Mouse (Mus musculus): ENCODE measurements around the gene Tmem129. TPM values are rescaled to one million over a fixed set of nuclear protein-coding genes. Genes with fewer than 3 reads are reported as not detected.

Gene Tmem129
- polyA plus RNA-seq, 1 experiment, result 41.5 TPM

- TF ChIP-seq CTCF (IDR thresholded peaks at IDR 0.05; ENCODE audit: insufficient read depth, low read length) (no peak), POLR2A (IDR thresholded peaks at IDR 0.05; ENCODE audit: borderline replicate concordance, extremely low read depth, low read depth, low read length) (no peak)
- no peak for DNase-seq
- H3K4me3 ChIP-seq (replicated peaks; ENCODE audit: extremely low read depth, low read depth, low read length), result no peak overlapping the region
- H3K4me1 ChIP-seq (ENCODE audit: control insufficient read depth, insufficient read depth, low read length), result no peaks in the 10 kb centered on the region
- WGBS, result 48% methylated on average over 3 of the region's 3 CpGs
These were observed 16.2 kb upstream of the Tmem129 start for GRCm38 (mm10) chr5:33674439-33674838.

GRCm38 (mm10) chr5:33671659-33672058 is 13.4 kb upstream of the Tmem129 start:
- H3K4me1 ChIP-seq (ENCODE audit: control insufficient read depth, insufficient read depth, low read length), result no peaks in the 10 kb centered on the region
- WGBS, result 52% methylated on average over 5 of the region's 5 CpGs
- TF ChIP-seq CTCF (IDR thresholded peaks at IDR 0.05; ENCODE audit: insufficient read depth, low read length) (no peak), POLR2A (IDR thresholded peaks at IDR 0.05; ENCODE audit: borderline replicate concordance, extremely low read depth, low read depth, low read length) (no peak)

GRCm38 (mm10) chr5:33668223-33668622 is 10.0 kb upstream of the Tmem129 start:
- Histone ChIP-seq H3K4me3 (replicated peaks; ENCODE audit: extremely low read depth, low read depth, low read length) (no peak overlapping the region), H3K4me1 (ENCODE audit: control insufficient read depth, insufficient read depth, low read length) (no peaks in the 10 kb centered on the region)
- no peak for DNase-seq

More at GRCm38 (mm10) chr5:33671659-33672058, 13.4 kb upstream of the Tmem129 start:
- no peak overlapping the region for H3K4me3 ChIP-seq (replicated peaks; ENCODE audit: extremely low read depth, low read depth, low read length)
- no peak for DNase-seq

GRCm38 (mm10) chr5:33658664-33659050 is 441 bp upstream of the Tmem129 start:
- under 1% methylated on average over 26 of the region's 26 CpGs for WGBS
- peak overlapping the region; percentile 69 for H3K4me3 ChIP-seq (replicated peaks; ENCODE audit: extremely low read depth, low read depth, low read length)
- TF ChIP-seq CTCF (IDR thresholded peaks at IDR 0.05; ENCODE audit: insufficient read depth, low read length) (no peak), POLR2A (IDR thresholded peaks at IDR 0.05; ENCODE audit: borderline replicate concordance, extremely low read depth, low read depth, low read length) (no peak)
- no peak for DNase-seq
- H3K4me1 ChIP-seq (ENCODE audit: control insufficient read depth, insufficient read depth, low read length), result peaks cover 9% of the 10 kb centered on the region; the same call in 1 of the 2 replicates

More at GRCm38 (mm10) chr5:33668223-33668622, 10.0 kb upstream of the Tmem129 start:
- no peak for TF ChIP-seq POLR2A (IDR thresholded peaks at IDR 0.05; ENCODE audit: borderline replicate concordance, extremely low read depth, low read depth, low read length)
- peak; percentile 12; the same call in 1 of the 2 replicates for TF ChIP-seq CTCF (IDR thresholded peaks at IDR 0.05; ENCODE audit: insufficient read depth, low read length)

GRCm38 (mm10) chr5:33657251-33657786 is 897 bp downstream of the Tmem129 start:
- WGBS, result under 1% methylated on average over 32 of the region's 32 CpGs
- H3K4me3 ChIP-seq (replicated peaks; ENCODE audit: extremely low read depth, low read depth, low read length), result peak overlapping the region; percentile 96
- DNase-seq, result no peak
- TF ChIP-seq POLR2A (IDR thresholded peaks at IDR 0.05; ENCODE audit: borderline replicate concordance, extremely low read depth, low read depth, low read length) (no peak), CTCF (IDR thresholded peaks at IDR 0.05; ENCODE audit: insufficient read depth, low read length) (no peak)
- peaks cover 12% of the 10 kb centered on the region; the same call in 1 of the 2 replicates for H3K4me1 ChIP-seq (ENCODE audit: control insufficient read depth, insufficient read depth, low read length)

- DNase-seq, result no peak
- H3K4me3 ChIP-seq (replicated peaks; ENCODE audit: extremely low read depth, low read depth, low read length), result peak overlapping the region; percentile 96
- WGBS, result 13% methylated on average over 1 of the region's 1 CpGs
- TF ChIP-seq POLR2A (IDR thresholded peaks at IDR 0.05; ENCODE audit: borderline replicate concordance, extremely low read depth, low read depth, low read length) (no peak), CTCF (IDR thresholded peaks at IDR 0.05; ENCODE audit: insufficient read depth, low read length) (no peak)
- peaks cover 12% of the 10 kb centered on the region; the same call in 1 of the 2 replicates for H3K4me1 ChIP-seq (ENCODE audit: control insufficient read depth, insufficient read depth, low read length)
These were observed 1.5 kb downstream of the Tmem129 start for GRCm38 (mm10) chr5:33656739-33657138.

- DNase-seq, result no peak
- peaks cover 18% of the 10 kb centered on the region for H3K4me1 ChIP-seq (ENCODE audit: control insufficient read depth, insufficient read depth, low read length)
- no peak overlapping the region for H3K4me3 ChIP-seq (replicated peaks; ENCODE audit: extremely low read depth, low read depth, low read length)
- TF ChIP-seq CTCF (IDR thresholded peaks at IDR 0.05; ENCODE audit: insufficient read depth, low read length), result no peak
- TF ChIP-seq POLR2A (IDR thresholded peaks at IDR 0.05; ENCODE audit: borderline replicate concordance, extremely low read depth, low read depth, low read length), result no peak
- WGBS, result 87% methylated on average over 10 of the region's 10 CpGs
These were observed 2.9 kb downstream of the Tmem129 start for GRCm38 (mm10) chr5:33655251-33655840.

- H3K4me1 ChIP-seq (ENCODE audit: control insufficient read depth, insufficient read depth, low read length), result peaks cover 18% of the 10 kb centered on the region
- no peak overlapping the region for H3K4me3 ChIP-seq (replicated peaks; ENCODE audit: extremely low read depth, low read depth, low read length)
- DNase-seq, result no peak
- TF ChIP-seq CTCF (IDR thresholded peaks at IDR 0.05; ENCODE audit: insufficient read depth, low read length), result no peak
- no peak for TF ChIP-seq POLR2A (IDR thresholded peaks at IDR 0.05; ENCODE audit: borderline replicate concordance, extremely low read depth, low read depth, low read length)
- WGBS, result 94% methylated on average over 13 of the region's 13 CpGs
These were observed 3.8 kb downstream of the Tmem129 start for GRCm38 (mm10) chr5:33654424-33654823.

GRCm38 (mm10) chr5:33652783-33653173 is 5.4 kb downstream of the Tmem129 start:
- no peak for TF ChIP-seq POLR2A (IDR thresholded peaks at IDR 0.05; ENCODE audit: borderline replicate concordance, extremely low read depth, low read depth, low read length)
- TF ChIP-seq CTCF (IDR thresholded peaks at IDR 0.05; ENCODE audit: insufficient read depth, low read length), result no peak
- peaks cover 14% of the 10 kb centered on the region for H3K4me1 ChIP-seq (ENCODE audit: control insufficient read depth, insufficient read depth, low read length)
- no peak for DNase-seq
- WGBS, result 3% methylated on average over 9 of the region's 9 CpGs
- peak overlapping the region; percentile 31 for H3K4me3 ChIP-seq (replicated peaks; ENCODE audit: extremely low read depth, low read depth, low read length)
